Mouse (Mus musculus): Measurements from ENCODE around the gene Wdr37.
"Not testable (repeated sequence)": the region's sequence is repeated elsewhere in the genome, so short reads cannot be mapped to it uniquely, and the experiment has no call there.

Wdr37 gene

GRCm38 (mm10) chr13:8871314-8871962 lies at the start of gene Wdr37:
Gene Wdr37 (minus strand): TSS chr13:8871909.
- no peak for DNase-seq (ENCODE audit: extremely low spot score, low read depth, low spot score)

DNA sequence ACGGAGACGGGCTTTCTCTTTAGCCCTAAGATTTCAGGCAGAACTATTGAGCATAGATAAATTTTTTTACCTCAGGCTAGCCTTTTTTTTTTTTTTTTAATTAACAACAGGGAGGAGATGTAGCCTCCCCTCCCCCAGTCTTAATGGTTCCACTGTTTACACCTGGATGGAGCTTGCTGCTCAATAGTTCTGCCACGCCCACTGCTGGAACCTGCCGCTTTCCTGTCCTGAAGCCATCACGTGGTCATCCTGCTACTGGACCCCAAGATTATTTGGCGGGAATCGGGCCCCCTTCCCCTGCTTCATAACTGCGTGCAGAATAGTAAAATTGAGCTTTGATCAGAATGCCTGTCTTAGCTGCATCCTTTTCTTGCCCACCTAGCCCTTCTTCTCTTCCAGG lies 42.2 kb upstream of the Wdr37 start:
- DNase-seq (ENCODE audit: extremely low spot score, low read depth, low spot score): not testable (repeated sequence)

DNA sequence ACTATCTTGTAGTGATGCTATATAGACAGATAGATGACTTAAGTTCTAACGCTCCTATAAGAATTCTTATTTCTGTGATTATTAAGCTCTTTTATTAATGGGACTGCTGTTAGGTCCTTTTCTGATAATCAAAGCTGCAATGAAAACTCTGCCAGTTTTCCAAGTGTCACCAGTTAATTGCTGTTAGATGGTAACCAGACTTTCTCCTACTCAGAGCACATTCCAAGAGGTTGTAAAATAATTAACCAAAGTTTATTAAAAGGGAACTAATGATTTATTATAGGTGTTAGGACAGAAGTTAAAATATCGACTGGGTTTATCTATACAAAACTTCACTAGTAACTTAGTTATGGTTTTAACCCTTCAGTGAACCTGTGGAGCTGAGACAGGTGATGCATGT lies 34.3 kb upstream of the Wdr37 start:
- DNase-seq (ENCODE audit: extremely low spot score, low read depth, low spot score): not testable (repeated sequence)

- no peak for DNase-seq (ENCODE audit: extremely low spot score, low read depth, low spot score)
These were observed 16.9 kb upstream of the Wdr37 start for GRCm38 (mm10) chr13:8888603-8889002.

DNA sequence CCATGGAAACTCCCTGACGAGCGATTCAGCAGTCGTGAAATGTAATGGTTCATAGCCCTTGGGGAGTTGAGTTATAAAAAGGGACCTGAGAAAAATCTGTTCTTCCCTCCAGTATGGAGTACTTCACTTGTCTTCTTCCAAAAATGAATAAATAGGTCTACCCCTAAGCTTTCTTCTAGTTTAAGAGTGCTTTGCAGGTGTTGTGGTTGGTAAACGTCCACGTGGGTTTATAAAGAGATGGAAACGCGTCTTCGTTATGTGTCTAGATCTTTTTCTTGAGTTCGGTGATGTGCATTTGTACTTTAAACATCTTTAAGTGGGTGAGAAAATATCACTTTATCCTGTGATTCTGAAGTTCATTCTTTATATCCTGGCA lies 14.5 kb upstream of the Wdr37 start:
- no peak for DNase-seq (ENCODE audit: extremely low spot score, low read depth, low spot score)

DNA sequence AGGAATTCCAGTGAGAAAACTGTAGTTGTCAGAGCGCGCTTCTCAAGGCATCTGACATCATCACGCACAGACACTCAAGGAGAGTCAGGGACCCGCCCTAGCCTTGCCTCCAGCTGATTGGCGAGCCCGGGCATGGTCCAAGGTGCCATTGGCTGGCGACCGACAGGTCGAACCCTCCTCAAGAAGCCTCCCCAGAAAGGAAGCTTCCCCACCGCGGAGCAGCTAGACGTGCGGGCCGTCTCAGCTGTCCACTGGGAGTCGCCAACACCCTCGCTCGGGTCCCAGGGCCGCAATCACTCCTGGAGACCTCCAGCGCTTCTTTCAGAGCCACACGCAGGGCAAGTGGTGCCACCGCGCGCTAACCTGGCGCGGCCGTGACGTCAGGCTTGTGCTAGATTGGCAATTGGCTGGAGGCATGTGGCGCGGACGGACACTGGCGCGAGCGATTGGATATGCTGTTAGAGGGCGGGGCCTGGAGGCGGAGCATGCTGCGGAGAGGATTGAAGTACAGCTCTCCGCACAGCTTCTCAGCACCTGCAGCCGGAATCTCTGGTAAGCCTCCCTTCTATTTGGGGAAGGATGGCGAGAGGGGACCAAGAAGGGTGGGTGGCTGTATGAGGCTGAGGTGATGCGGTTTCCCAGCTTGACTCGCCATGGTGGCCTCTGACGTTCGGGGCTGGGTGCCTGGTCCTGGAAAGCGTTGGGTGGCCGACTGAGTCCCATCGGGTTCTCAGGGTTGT lies 13.9 kb upstream of the Wdr37 start, which contains the start of gene Idi1:
Gene Idi1 (plus strand): TSS at position 57 of the 740 bp plus-strand sequence.
- peak; percentile 86 for DNase-seq (ENCODE audit: extremely low spot score, low read depth, low spot score)

- DNase-seq (ENCODE audit: extremely low spot score, low read depth, low spot score): not testable (repeated sequence)
These were observed 12.2 kb upstream of the Wdr37 start for GRCm38 (mm10) chr13:8883870-8884269.

- DNase-seq (ENCODE audit: extremely low spot score, low read depth, low spot score): no peak
These were observed 9.9 kb upstream of the Wdr37 start for GRCm38 (mm10) chr13:8881611-8882010.

- DNase-seq (ENCODE audit: extremely low spot score, low read depth, low spot score): no peak
These were observed 2.1 kb upstream of the Wdr37 start for GRCm38 (mm10) chr13:8873776-8874175.

DNA sequence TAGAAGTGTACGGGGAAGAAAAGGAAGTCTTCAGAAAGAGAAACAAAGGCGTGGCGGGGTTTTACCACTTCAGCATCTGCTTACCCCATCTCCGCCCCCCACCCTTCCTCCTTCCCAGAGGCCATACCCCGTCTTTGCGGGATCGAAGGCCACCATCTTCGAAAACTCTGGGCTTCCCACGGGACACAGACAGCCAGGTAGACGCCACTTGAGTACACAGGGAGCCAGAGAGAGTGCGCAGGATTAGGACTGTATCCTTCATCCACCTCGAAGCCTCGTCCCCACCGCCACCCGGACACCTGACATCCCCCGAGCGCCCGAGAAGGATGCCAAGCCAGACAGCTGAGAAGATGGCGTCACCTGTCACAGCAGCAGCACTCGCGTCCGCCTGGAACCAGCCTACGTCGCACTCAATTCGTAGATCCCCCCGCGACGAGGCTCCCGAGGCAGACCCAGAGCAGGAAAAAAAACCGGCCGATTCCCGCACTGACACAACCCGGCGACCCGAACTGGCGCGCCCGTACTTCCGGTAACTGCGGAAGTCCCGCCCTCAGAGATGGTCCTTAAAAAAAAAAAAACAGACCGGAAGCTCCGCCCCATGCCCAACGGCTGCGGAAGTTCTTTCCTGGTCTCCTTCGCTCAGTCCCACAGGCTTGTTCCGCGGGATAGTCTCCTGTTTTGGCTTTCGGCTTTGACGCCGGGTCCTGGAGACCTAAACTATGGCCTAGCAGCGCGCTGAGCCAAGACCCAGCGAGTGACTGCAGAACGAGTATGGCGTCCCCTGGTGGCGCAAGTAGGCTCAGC lies 997 bp downstream of the Wdr37 start:
- peak; percentile 62 for DNase-seq (ENCODE audit: extremely low spot score, low read depth, low spot score)

GRCm38 (mm10) chr13:8870160-8870509 lies 1.6 kb downstream of the Wdr37 start:
- DNase-seq (ENCODE audit: extremely low spot score, low read depth, low spot score): no peak

- DNase-seq (ENCODE audit: extremely low spot score, low read depth, low spot score): no peak
These were observed 2.0 kb downstream of the Wdr37 start for GRCm38 (mm10) chr13:8869578-8870157.

DNA sequence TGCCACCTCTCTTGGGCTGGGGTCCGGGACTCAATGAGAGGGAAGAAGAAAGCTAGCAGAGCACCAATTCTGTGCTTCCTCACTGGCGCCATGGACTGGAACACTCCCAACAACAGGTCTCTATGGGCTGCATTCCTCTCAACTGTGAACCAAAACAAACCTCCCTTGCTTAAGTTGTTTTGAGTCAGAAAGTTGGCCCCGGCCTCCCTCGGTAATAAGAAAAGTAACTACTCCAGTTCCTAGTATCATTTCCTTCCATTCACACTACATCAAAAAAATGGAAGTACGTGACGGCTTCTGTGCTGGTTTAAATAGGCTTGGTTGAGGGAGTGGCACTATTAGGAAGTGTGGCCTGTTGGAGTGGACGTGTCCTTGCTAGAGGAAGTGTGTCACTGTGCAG lies 5.1 kb downstream of the Wdr37 start:
- no peak for DNase-seq (ENCODE audit: extremely low spot score, low read depth, low spot score)

DNA sequence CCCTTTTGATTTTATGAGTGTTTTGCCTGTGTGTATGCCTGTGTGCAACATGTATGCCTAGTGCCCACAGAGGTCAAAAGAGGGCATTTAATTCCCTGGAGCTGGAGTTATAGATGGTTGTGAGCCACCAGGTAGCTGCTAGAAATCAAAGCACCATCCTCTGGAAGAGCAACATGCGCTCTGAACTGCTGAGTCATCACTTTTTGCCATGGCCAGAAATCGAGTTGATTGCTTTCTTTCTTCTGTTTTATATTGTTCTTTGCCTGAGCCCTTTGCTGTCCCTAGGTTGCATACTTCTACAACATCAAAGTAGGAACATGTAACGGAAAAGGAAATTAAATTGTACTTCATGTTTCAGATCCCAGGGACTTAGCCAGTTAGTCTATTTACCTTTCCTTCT lies 6.7 kb downstream of the Wdr37 start:
- no peak for DNase-seq (ENCODE audit: extremely low spot score, low read depth, low spot score)

DNA sequence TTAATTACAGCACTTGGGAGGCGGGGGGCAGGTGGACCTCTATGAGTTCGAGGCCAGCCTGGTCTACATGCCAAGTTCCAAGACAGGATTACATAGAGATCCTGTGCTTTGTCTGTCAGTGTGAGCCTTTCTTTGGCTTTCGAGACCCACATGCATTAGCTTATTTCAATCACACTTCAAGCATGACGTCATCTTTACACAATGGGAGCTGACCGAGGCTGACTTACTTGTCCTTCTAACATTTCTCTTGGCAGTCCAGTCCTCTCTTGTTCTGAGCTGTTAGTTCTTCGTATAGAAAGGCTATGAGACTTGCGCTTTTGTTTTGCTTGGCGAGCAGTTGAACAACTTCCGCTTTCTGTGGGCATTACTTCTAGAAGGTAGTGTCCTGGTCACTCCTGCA lies 10.8 kb downstream of the Wdr37 start:
- no peak for DNase-seq (ENCODE audit: extremely low spot score, low read depth, low spot score)

GRCm38 (mm10) chr13:8858453-8858852 lies 13.3 kb downstream of the Wdr37 start:
- DNase-seq (ENCODE audit: extremely low spot score, low read depth, low spot score): no peak

GRCm38 (mm10) chr13:8854769-8855168 lies 16.9 kb downstream of the Wdr37 start:
- no peak for DNase-seq (ENCODE audit: extremely low spot score, low read depth, low spot score)

DNA sequence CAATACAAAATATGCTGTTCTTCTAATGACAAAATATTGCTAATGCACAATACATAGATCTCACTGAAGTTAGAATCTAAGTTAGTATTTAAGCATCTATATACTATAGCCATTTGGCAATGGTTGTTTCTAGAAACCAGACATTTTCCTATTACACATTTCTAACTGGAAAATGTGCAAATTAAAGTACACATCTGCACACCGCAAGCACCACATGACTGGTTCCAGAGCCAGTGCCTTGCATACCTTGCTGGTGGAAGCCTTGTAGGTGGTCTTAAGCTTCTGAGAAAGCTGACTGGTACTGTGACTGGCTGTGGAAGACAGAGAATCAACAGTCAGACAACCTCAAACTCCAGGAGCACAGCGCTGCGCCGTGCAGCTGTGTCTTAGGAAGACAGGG lies 18.3 kb downstream of the Wdr37 start:
- no peak for DNase-seq (ENCODE audit: extremely low spot score, low read depth, low spot score)

- no peak for DNase-seq (ENCODE audit: extremely low spot score, low read depth, low spot score)
These were observed 22.4 kb downstream of the Wdr37 start for GRCm38 (mm10) chr13:8849311-8849710.

GRCm38 (mm10) chr13:8847702-8848101 lies 24.0 kb downstream of the Wdr37 start:
- no peak for DNase-seq (ENCODE audit: extremely low spot score, low read depth, low spot score)

GRCm38 (mm10) chr13:8842273-8842672 lies 29.4 kb downstream of the Wdr37 start:
- DNase-seq (ENCODE audit: extremely low spot score, low read depth, low spot score): no peak
